Mouse (Mus musculus) CH12.LX (cell line): Measurements from ENCODE around the gene Arrb1. TPM values are rescaled to one million over a fixed set of nuclear protein-coding genes. Genes with fewer than 3 reads are reported as not detected.

Source experiments
- DNase-seq: peaks from one replicate; pipeline ENCODE4 v3.0.0-alpha.2; 2013; ENCODE audit errors: extremely low read depth
- H3K27ac ChIP-seq: 2 replicates; pipeline ENCODE4 v1.5.1; 2012; ENCODE audit warnings: low read depth, mild to moderate bottlenecking, control low read depth, moderate library complexity; ENCODE audit not compliant: insufficient read depth
- H3K27me3 ChIP-seq: replicated peaks from 2 replicates; pipeline ENCODE3; 2012; ENCODE audit warnings: inconsistent platforms
- H3K36me3 ChIP-seq, 2 experiments: replicated peaks in 1 of 2; 2 replicates each; pipeline versions ENCODE3 to v1.6.1; 2012; ENCODE audit warnings: inconsistent platforms in 1 of 2, low read length in 1 of 2, mild to moderate bottlenecking in 1 of 2, mixed read lengths in 1 of 2, moderate library complexity in 1 of 2; ENCODE audit not compliant: control insufficient read depth in 1 of 2, insufficient read depth in 1 of 2
- H3K4me1 ChIP-seq, 2 experiments: 2 replicates each; pipeline ENCODE4 v1.6.1; 2012; ENCODE audit warnings: inconsistent platforms in 1 of 2, moderate library complexity in 1 of 2; ENCODE audit not compliant: insufficient read depth in 2 of 2, control insufficient read depth in 1 of 2
- H3K4me2 ChIP-seq: 2 replicates; pipeline ENCODE4 v1.6.1; 2012; ENCODE audit warnings: low read depth, mild to moderate bottlenecking, control low read depth; ENCODE audit not compliant: poor library complexity, insufficient read depth, severe bottlenecking
- H3K4me3 ChIP-seq, 3 experiments: fragments of 150-350 bp in 1 of 3; sonication (generic) in 1 of 3; replicated peaks in 1 of 3; 2 replicates each; pipeline versions ENCODE3 to v1.5.1; 2011 to 2012; ENCODE audit warnings: low read depth in 2 of 3, low read length in 2 of 3, mild to moderate bottlenecking in 2 of 3, moderate library complexity in 2 of 3, control low read depth in 1 of 3, improper control_type of control experiment in 1 of 3, inconsistent platforms in 1 of 3, mixed read lengths in 1 of 3; ENCODE audit not compliant: poor library complexity in 1 of 3
- H3K79me2 ChIP-seq: replicated peaks from 2 replicates; pipeline ENCODE4 v1.6.1; 2012; ENCODE audit warnings: mild to moderate bottlenecking, moderate library complexity; ENCODE audit not compliant: control insufficient read depth, poor library complexity, insufficient read depth, severe bottlenecking; ENCODE audit errors: extremely low read depth
- H3K9ac ChIP-seq: 2 replicates; pipeline ENCODE4 v1.6.1; 2012; ENCODE audit warnings: low read depth, mild to moderate bottlenecking, control low read depth, moderate library complexity; ENCODE audit not compliant: insufficient read depth
- H3K9me3 ChIP-seq: replicated peaks from 2 replicates; pipeline ENCODE3; 2012; ENCODE audit warnings: low read length, inconsistent platforms, mixed read lengths
- BHLHE40 ChIP-seq: IDR thresholded peaks from 2 replicates; pipeline ENCODE4 v1.6.1; 2011; ENCODE audit warnings: mild to moderate bottlenecking, low read depth, low read length, improper control_type of control experiment
- CHD2 ChIP-seq: IDR thresholded peaks from 2 replicates; pipeline ENCODE4 v1.6.1; 2011; ENCODE audit warnings: low read length, improper control_type of control experiment
- CTCF ChIP-seq, 2 experiments: IDR thresholded peaks in 1 of 2; conservative IDR thresholded peaks in 1 of 2; 2 replicates each; pipeline ENCODE4 v1.5.1; 2011 to 2012; ENCODE audit warnings: low read depth in 2 of 2, low read length in 2 of 2, improper control_type of control experiment in 1 of 2, inconsistent platforms in 1 of 2, mild to moderate bottlenecking in 1 of 2, moderate library complexity in 1 of 2
- JUN ChIP-seq: IDR thresholded peaks from 2 replicates; pipeline ENCODE4 v1.6.1; 2011; ENCODE audit warnings: low read depth, mild to moderate bottlenecking, low read length, improper control_type of control experiment, moderate library complexity; ENCODE audit not compliant: insufficient read depth
- JUND ChIP-seq: conservative IDR thresholded peaks from 2 replicates; pipeline ENCODE4 v1.6.1; 2011; ENCODE audit warnings: low read depth, low read length, improper control_type of control experiment
- MAFK ChIP-seq: IDR thresholded peaks from 2 replicates; pipeline ENCODE4 v1.6.1; 2011; ENCODE audit warnings: low read length, improper control_type of control experiment; ENCODE audit not compliant: insufficient replicate concordance
- MAX ChIP-seq: IDR thresholded peaks from 2 replicates; pipeline ENCODE4 v1.6.1; 2011; ENCODE audit warnings: low read length, improper control_type of control experiment
- MEF2A ChIP-seq: IDR thresholded peaks from 2 replicates; pipeline ENCODE4 v1.6.1; 2014; ENCODE audit warnings: low read depth, mild to moderate bottlenecking, inconsistent platforms, low read length, improper control_type of control experiment, borderline replicate concordance
- MXI1 ChIP-seq: IDR thresholded peaks from 2 replicates; pipeline ENCODE4 v1.6.1; 2011; ENCODE audit warnings: mild to moderate bottlenecking, low read depth, low read length, improper control_type of control experiment
- MYC ChIP-seq: IDR thresholded peaks from 2 replicates; pipeline ENCODE4 v1.6.1; 2011; ENCODE audit warnings: low read depth, mild to moderate bottlenecking, improper control_type of control experiment, low read length
- NRF1 ChIP-seq: IDR thresholded peaks from 2 replicates; pipeline ENCODE4 v1.6.1; 2014; ENCODE audit warnings: low read depth, mild to moderate bottlenecking, inconsistent platforms, low read length, improper control_type of control experiment, moderate library complexity
- POLR2A ChIP-seq: IDR thresholded peaks from 2 replicates; pipeline ENCODE4 v1.6.1; 2011; ENCODE audit warnings: low read depth, mild to moderate bottlenecking, improper control_type of control experiment, low read length
- RAD21 ChIP-seq: IDR thresholded peaks from 2 replicates; pipeline ENCODE4 v1.6.1; 2011; ENCODE audit warnings: low read depth, mild to moderate bottlenecking, low read length, improper control_type of control experiment, moderate library complexity
- SIN3A ChIP-seq: IDR thresholded peaks from 2 replicates; pipeline ENCODE4 v1.6.1; 2012; ENCODE audit warnings: low read length, improper control_type of control experiment, inconsistent platforms
- SMC3 ChIP-seq: IDR thresholded peaks from 2 replicates; pipeline ENCODE4 v1.6.1; 2011; ENCODE audit warnings: low read depth, low read length, improper control_type of control experiment
- UBTF ChIP-seq: IDR thresholded peaks from 2 replicates; pipeline ENCODE4 v1.6.1; 2012; ENCODE audit warnings: low read depth, mild to moderate bottlenecking, inconsistent platforms, low read length, improper control_type of control experiment, moderate library complexity
- USF1 ChIP-seq: IDR thresholded peaks from 2 replicates; pipeline ENCODE4 v1.6.1; 2014; ENCODE audit warnings: low read depth, mild to moderate bottlenecking, inconsistent platforms, low read length, improper control_type of control experiment
- ZMIZ1 ChIP-seq: IDR thresholded peaks from 2 replicates; pipeline ENCODE4 v1.6.1; 2012; ENCODE audit warnings: low read depth, mild to moderate bottlenecking, inconsistent platforms, low read length, improper control_type of control experiment
- dilution Hi-C: fragments of 300-500 bp; cut with MboI; formaldehyde crosslinking; loops from 2 replicates; pipeline ENCODE4 v1.14.3; 2020; ENCODE audit warnings: low sequenced_read_pairs; ENCODE audit not compliant: extremely low pct_unique_long_range_greater_than_20kb, extremely low pct_ligation_motif_present
- in situ Hi-C: fragments of 300-500 bp; cut with MboI; formaldehyde crosslinking; loops from 3 replicates; pipeline ENCODE4 v1.14.3; 2019; ENCODE audit warnings: low sequenced_read_pairs, low pct_ligation_motif_present, low pct_unique_long_range_greater_than_20kb, mixed read lengths
- polyA plus RNA-seq: library from polyadenylated mRNA; unstranded; fragments of >175 nt; gene quantifications from 2 replicates; pipeline ENCODE4 v1.2.1, GENCODE M21; 2012; ENCODE audit warnings: low read depth; ENCODE audit not compliant: insufficient read length
- total RNA-seq, 2 experiments: library from RNA; depleted of rRNA; stranded (reverse); fragments of 300-350 nt in 1 of 2; fragments of >200 nt in 1 of 2; gene quantifications; 2 replicates each; pipeline ENCODE4 v1.2.3; 2012 to 2014

The Arrb1 gene
- total and polyA plus RNA-seq, 3 experiments = 3.3 to 5.2 (median 4.2) TPM

- Histone ChIP-seq H3K27ac (no peak overlapping the region), H3K9ac (no peak overlapping the region), H3K9me3 (no peaks in the 10 kb centered on the region), H3K4me3 (no peak overlapping the region), H3K36me3 (no peaks in the 10 kb centered on the region), H3K4me1 (peaks cover 1 to 15% of the 10 kb centered on the region in 2 experiments; a peak in 2 of 4 replicates), H3K4me2 (no peak overlapping the region), H3K79me2 (no peaks in the 10 kb centered on the region), H3K27me3 (no peaks in the 10 kb centered on the region)
- dilution Hi-C loops = no loop called here
- DNase-seq = no peak
- TF ChIP-seq JUND = no peak
- TF ChIP-seq CTCF (conservative IDR thresholded peaks at IDR 0.05 in 1 of 2, IDR thresholded peaks at IDR 0.05 in 1 of 2; ENCODE audit: low read depth in 2 of 2, low read length in 2 of 2) = no peak
- in situ Hi-C loops = no loop called here
Observed at GRCm38 (mm10) chr7:99562478-99562877, 27.2 kb downstream of the Arrb1 start.

- H3K27ac ChIP-seq = no peak overlapping the region
- TF ChIP-seq RAD21 = peak; percentile 7
- no peak for TF ChIP-seq MAFK
- TF ChIP-seq CTCF (conservative IDR thresholded peaks at IDR 0.05 in 1 of 2, IDR thresholded peaks at IDR 0.05 in 1 of 2; ENCODE audit: low read depth in 2 of 2, low read length in 2 of 2) = peak in 1 of 2 experiments; percentile 17; a peak in 1 of 4 replicates
- dilution Hi-C loops = no loop called here
- no peak for DNase-seq
- no peaks in the 10 kb centered on the region for H3K27me3 ChIP-seq
- H3K4me3 ChIP-seq = no peak overlapping the region
- H3K9ac ChIP-seq = no peak overlapping the region
- no peaks in the 10 kb centered on the region for H3K36me3 ChIP-seq
- peaks cover 0 to 15% of the 10 kb centered on the region in 2 experiments; a peak in 2 of 4 replicates for H3K4me1 ChIP-seq
- in situ Hi-C loops = no loop called here
- no peaks in the 10 kb centered on the region for H3K79me2 ChIP-seq
- no peak overlapping the region for H3K4me2 ChIP-seq
- no peaks in the 10 kb centered on the region for H3K9me3 ChIP-seq
Observed at GRCm38 (mm10) chr7:99563224-99563623, 28.0 kb downstream of the Arrb1 start.

- no peak overlapping the region for H3K27ac ChIP-seq
- no peak for TF ChIP-seq ZMIZ1
- no peak for TF ChIP-seq JUN
- TF ChIP-seq POLR2A = no peak
- TF ChIP-seq USF1 = no peak
- no peak for TF ChIP-seq MXI1
- no peak for TF ChIP-seq NRF1
- no peak for TF ChIP-seq BHLHE40
- TF ChIP-seq SMC3 = no peak
- TF ChIP-seq JUND = no peak
- TF ChIP-seq MAFK = no peak
- TF ChIP-seq SIN3A = no peak
- no peak for TF ChIP-seq MAX
- TF ChIP-seq MEF2A = no peak
- TF ChIP-seq CHD2 = no peak
- TF ChIP-seq MYC = no peak
- TF ChIP-seq UBTF = no peak
- peaks cover 0 to 8% of the 10 kb centered on the region in 2 experiments; a peak in 2 of 4 replicates for H3K4me1 ChIP-seq
- dilution Hi-C loops (no loop called here), in situ Hi-C loops (no loop called here)
- H3K9ac ChIP-seq = no peak overlapping the region
- H3K79me2 ChIP-seq = no peaks in the 10 kb centered on the region
- H3K36me3 ChIP-seq = no peaks in the 10 kb centered on the region
- no peak overlapping the region for H3K4me2 ChIP-seq
- no peaks in the 10 kb centered on the region for H3K9me3 ChIP-seq
- H3K4me3 ChIP-seq = no peak overlapping the region
- DNase-seq = no peak
- H3K27me3 ChIP-seq = no peaks in the 10 kb centered on the region
Observed at GRCm38 (mm10) chr7:99565325-99565881, 30.1 kb downstream of the Arrb1 start.
